Mouse (Mus musculus): ENCODE results near the gene Tsga10.

- TF ChIP-seq POLR2A (IDR thresholded peaks at IDR 0.05; ENCODE audit: low read depth, low read length): no peak
- TF ChIP-seq CTCF (IDR thresholded peaks at IDR 0.05; ENCODE audit: extremely low read depth, insufficient read length, insufficient replicate concordance, low read depth, low read length): no peak
Measured at GRCm38 (mm10) chr1:37740161-37740802, 125.9 kb downstream of the Tsga10 start.
